Mouse (Mus musculus): Measurements from ENCODE around the gene Dcaf6. TPM values are rescaled to one million over a fixed set of nuclear protein-coding genes. Genes with fewer than 3 reads are reported as not detected.
A peak's percentile ranks its signal among the peaks of the same experiment; 100 is the strongest.

Dcaf6 gene
- total and polyA plus RNA-seq, 2 experiments from 2014 or later, result 19.9 to 38.4 TPM

DNA sequence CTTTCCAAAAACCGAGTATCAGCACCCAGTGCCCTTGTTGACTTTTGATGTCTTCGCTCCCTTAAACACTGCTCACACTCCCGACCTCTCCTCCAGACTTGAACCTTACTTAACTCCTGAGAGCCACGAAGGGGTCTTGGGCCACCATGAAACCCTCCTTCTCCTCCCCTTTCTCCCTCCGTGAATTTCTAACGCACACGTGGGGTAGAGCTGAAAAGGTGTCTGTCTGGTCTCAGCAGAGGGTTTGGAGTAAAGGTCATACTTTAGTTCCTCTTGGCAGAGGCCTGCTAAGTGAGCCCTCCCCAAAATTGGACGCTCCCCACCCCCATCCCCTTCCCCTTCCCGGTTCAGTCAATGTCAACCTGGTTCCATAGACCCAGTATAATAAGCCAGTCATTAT, 1.4 kb upstream of the Dcaf6 start:
- no peak for ATAC-seq (ENCODE audit: low FRiP score)
- WGBS, result 4% methylated on average over 9 of the region's 9 CpGs
- Histone ChIP-seq H3K9me3 (ENCODE audit: low read length) (no peaks in the 10 kb centered on the region), H3K4me1 (ENCODE audit: insufficient read depth, low read length) (0 out of 2 replicates have a peak, but pooled peaks cover 8% of the 10 kb centered on the region), H3K36me3 (ENCODE audit: insufficient read depth, low read length) (no peaks in the 10 kb centered on the region), H3K4me3 (ENCODE audit: low read depth, low read length) (peak overlapping the region; percentile 96), H3K4me2 (ENCODE audit: low read depth, low read length, poor library complexity, severe bottlenecking) (peak overlapping the region; percentile 73), H3K27ac (ENCODE audit: low read depth, low read length) (peak overlapping the region; percentile 79; the same call in 1 of the 2 replicates), H3K27me3 (ENCODE audit: insufficient read depth, low read length) (no peaks in the 10 kb centered on the region), H3K9ac (replicated peaks; ENCODE audit: low read length, poor library complexity, severe bottlenecking) (peak overlapping the region; percentile 70)
- DNase-seq (ENCODE audit: low spot score), result no peak
- no peak for TF ChIP-seq CTCF (IDR thresholded peaks at IDR 0.05)

DNA sequence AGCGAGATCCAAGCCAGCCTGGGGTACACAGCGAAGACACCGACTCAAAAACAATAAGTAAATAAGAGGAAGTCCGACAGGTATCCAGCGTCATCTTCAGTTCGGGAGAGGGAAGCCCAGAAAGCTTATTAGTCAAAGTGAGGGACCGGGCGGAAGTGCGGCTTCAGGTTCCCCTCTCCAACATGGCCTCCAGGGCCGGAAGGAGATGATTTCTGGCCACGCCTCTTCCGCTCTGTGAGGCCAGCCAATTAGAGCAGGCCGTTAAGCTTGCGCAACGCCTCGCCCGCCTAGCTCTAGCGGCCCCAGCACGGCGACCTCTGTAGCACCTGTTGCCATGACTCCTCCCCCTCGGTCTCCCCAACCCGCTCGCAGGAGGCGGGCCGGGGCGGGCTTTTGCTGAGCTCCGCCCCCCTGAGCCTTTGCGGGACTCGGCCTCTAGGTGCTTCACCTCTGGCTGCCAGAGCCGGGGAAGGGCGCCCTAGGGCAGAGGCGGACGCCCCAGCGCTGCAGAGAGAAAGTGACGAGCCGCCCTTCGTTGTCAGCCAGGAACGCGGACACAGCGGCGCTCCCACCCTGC, 614 bp upstream of the Dcaf6 start:
- Histone ChIP-seq H3K9me3 (ENCODE audit: low read length) (no peaks in the 10 kb centered on the region), H3K36me3 (ENCODE audit: insufficient read depth, low read length) (no peaks in the 10 kb centered on the region), H3K27me3 (ENCODE audit: insufficient read depth, low read length) (no peaks in the 10 kb centered on the region), H3K9ac (replicated peaks; ENCODE audit: low read length, poor library complexity, severe bottlenecking) (peak overlapping the region; percentile 91), H3K27ac (ENCODE audit: low read depth, low read length) (peak overlapping the region; percentile 89), H3K4me2 (ENCODE audit: low read depth, low read length, poor library complexity, severe bottlenecking) (peak overlapping the region; percentile 73), H3K4me1 (ENCODE audit: insufficient read depth, low read length) (0 out of 2 replicates have a peak, but pooled peaks cover 8% of the 10 kb centered on the region), H3K4me3 (ENCODE audit: low read depth, low read length) (peak overlapping the region; percentile 96)
- DNase-seq (ENCODE audit: low spot score), result peak; percentile 100
- under 1% methylated on average over 40 of the region's 41 CpGs for WGBS
- peak; percentile 98 for ATAC-seq (ENCODE audit: low FRiP score)
- peak; percentile 56 for TF ChIP-seq CTCF (IDR thresholded peaks at IDR 0.05)

DNA sequence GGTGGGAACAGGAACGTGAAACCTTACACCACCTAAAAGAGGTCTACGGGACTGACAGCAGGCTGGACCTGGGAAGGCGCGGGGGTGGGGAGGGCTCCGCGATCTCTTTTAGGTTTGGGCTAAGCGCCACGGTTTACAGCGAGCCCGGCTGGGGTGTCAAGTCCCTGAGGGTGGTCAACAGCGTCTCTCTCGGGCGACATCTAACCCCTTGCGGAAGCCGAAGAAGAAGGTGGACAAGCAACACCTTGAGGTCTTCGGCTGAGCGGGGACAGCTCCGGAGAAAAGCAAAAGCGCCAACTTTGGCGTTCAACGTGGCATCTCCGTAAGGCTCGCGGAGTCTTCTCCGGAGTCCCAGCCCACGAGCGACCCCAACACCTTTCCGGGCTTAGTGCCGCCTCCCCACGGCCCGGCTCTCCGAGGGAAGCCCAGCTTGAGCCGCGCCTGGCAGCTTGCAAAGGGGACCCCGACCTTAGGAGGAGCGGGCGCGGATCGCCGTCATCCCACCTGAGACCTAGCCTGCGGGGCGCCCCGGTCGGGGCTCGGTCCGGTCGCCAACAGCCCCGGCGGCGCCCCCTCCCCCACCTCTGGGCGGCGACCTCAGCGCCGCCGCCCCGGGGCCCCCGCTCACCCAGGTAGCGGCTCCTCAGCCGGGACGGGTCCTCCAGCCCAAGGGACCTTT, 633 bp downstream of the Dcaf6 start:
- Histone ChIP-seq H3K9me3 (ENCODE audit: low read length) (no peaks in the 10 kb centered on the region), H3K4me2 (ENCODE audit: low read depth, low read length, poor library complexity, severe bottlenecking) (peak overlapping the region; percentile 96), H3K27me3 (ENCODE audit: insufficient read depth, low read length) (no peaks in the 10 kb centered on the region), H3K9ac (replicated peaks; ENCODE audit: low read length, poor library complexity, severe bottlenecking) (peak overlapping the region; percentile 91), H3K4me1 (ENCODE audit: insufficient read depth, low read length) (0 out of 2 replicates have a peak, but pooled peaks cover 8% of the 10 kb centered on the region), H3K36me3 (ENCODE audit: insufficient read depth, low read length) (no peaks in the 10 kb centered on the region), H3K4me3 (ENCODE audit: low read depth, low read length) (peak overlapping the region; percentile 96), H3K27ac (ENCODE audit: low read depth, low read length) (peak overlapping the region; percentile 89)
- TF ChIP-seq CTCF (IDR thresholded peaks at IDR 0.05), result no peak
- WGBS, result under 1% methylated on average over 59 of the region's 60 CpGs
- ATAC-seq (ENCODE audit: low FRiP score) (no peak), DNase-seq (ENCODE audit: low spot score) (peak; percentile 33)

DNA sequence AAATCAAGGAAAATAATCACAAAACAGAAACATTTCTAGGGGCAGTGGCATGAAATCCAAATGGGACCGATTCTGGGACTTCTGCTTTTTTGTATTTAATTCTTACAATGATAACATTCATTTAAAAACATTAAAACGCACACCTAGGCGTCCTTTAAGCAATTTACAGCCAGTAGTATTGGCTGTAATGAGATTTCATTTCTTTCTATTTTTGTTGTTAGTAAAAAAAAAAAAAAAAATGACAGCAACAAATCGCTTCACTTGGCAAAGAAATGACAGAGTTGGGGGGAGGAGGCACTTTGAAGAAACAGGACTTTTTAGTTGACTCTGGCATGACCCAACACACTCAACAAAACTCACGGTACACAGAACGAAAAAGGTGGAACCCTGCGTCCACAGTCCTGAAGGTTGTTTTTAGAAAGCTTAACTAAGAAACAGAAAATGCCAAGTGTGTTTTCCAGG, 1.2 kb downstream of the Dcaf6 start:
- Histone ChIP-seq H3K4me1 (ENCODE audit: insufficient read depth, low read length) (0 out of 2 replicates have a peak, but pooled peaks cover 8% of the 10 kb centered on the region), H3K27me3 (ENCODE audit: insufficient read depth, low read length) (no peaks in the 10 kb centered on the region), H3K4me3 (ENCODE audit: low read depth, low read length) (peak overlapping the region; percentile 96), H3K27ac (ENCODE audit: low read depth, low read length) (no peak overlapping the region), H3K9me3 (ENCODE audit: low read length) (0 out of 2 replicates have a peak, but pooled peaks cover 4% of the 10 kb centered on the region), H3K36me3 (ENCODE audit: insufficient read depth, low read length) (no peaks in the 10 kb centered on the region), H3K4me2 (ENCODE audit: low read depth, low read length, poor library complexity, severe bottlenecking) (peak overlapping the region; percentile 96), H3K9ac (replicated peaks; ENCODE audit: low read length, poor library complexity, severe bottlenecking) (peak overlapping the region; percentile 91)
- TF ChIP-seq CTCF (IDR thresholded peaks at IDR 0.05), result no peak
- 23% methylated on average over 7 of the region's 7 CpGs for WGBS
- ATAC-seq (ENCODE audit: low FRiP score) (no peak), DNase-seq (ENCODE audit: low spot score) (no peak)

DNA sequence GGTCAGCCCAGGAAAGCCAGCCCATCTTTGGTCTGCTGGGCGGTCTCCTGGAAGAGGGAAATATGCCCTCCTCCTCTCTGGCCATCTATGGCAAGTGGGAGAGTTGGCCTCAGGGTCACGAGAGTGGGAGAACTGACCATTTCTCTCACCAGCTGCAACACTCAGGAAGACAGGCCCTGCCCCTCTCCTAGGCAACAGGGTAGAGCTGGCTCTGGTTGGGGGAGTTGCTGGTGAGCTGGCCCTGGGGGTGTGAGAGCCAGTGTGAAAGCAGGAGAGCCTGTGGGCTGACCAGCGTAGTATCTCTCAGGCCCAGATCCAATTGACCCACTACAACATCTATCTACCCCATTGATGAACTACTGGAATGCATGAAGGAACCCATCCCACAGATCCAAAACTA, 18.6 kb downstream of the Dcaf6 start:
- H3K9me3 ChIP-seq (ENCODE audit: low read length), result no peaks in the 10 kb centered on the region
- H3K36me3 ChIP-seq (ENCODE audit: insufficient read depth, low read length), result no peaks in the 10 kb centered on the region
- DNase-seq (ENCODE audit: low spot score), result no peak
- no peak for TF ChIP-seq CTCF (IDR thresholded peaks at IDR 0.05)
- H3K27ac ChIP-seq (ENCODE audit: low read depth, low read length), result no peak overlapping the region
- H3K4me1 ChIP-seq (ENCODE audit: insufficient read depth, low read length), result no peaks in the 10 kb centered on the region
- H3K27me3 ChIP-seq (ENCODE audit: insufficient read depth, low read length), result no peaks in the 10 kb centered on the region
- no peak for ATAC-seq (ENCODE audit: low FRiP score)
- H3K9ac ChIP-seq (replicated peaks; ENCODE audit: low read length, poor library complexity, severe bottlenecking), result no peak overlapping the region
- H3K4me2 ChIP-seq (ENCODE audit: low read depth, low read length, poor library complexity, severe bottlenecking), result no peak overlapping the region
- WGBS, result 93% methylated on average over 3 of the region's 3 CpGs
- no peak overlapping the region for H3K4me3 ChIP-seq (ENCODE audit: low read depth, low read length)

DNA sequence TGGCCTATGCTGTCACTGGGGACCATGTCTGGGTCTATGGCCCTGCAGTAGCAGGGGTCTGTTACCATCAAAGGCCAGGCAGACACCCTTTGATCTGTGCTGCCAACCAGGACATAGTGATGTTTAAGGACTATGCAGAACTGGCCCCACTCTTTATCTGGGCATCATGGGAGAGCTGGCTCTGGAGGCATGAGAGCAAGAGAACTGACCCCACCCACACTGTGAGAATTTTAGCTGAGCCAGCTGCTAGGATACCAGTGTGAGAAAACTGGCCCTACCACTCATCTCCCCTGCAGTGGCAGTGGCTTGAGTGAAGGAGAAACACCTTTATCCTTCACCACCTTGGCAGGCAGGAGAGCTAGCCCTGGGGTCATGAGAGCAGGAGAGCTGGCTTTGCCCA, 19.1 kb downstream of the Dcaf6 start:
- Histone ChIP-seq H3K27me3 (ENCODE audit: insufficient read depth, low read length) (no peaks in the 10 kb centered on the region), H3K9me3 (ENCODE audit: low read length) (no peaks in the 10 kb centered on the region), H3K4me2 (ENCODE audit: low read depth, low read length, poor library complexity, severe bottlenecking) (no peak overlapping the region), H3K4me1 (ENCODE audit: insufficient read depth, low read length) (no peaks in the 10 kb centered on the region), H3K27ac (ENCODE audit: low read depth, low read length) (no peak overlapping the region), H3K4me3 (ENCODE audit: low read depth, low read length) (no peak overlapping the region), H3K36me3 (ENCODE audit: insufficient read depth, low read length) (no peaks in the 10 kb centered on the region), H3K9ac (replicated peaks; ENCODE audit: low read length, poor library complexity, severe bottlenecking) (no peak overlapping the region)
- TF ChIP-seq CTCF (IDR thresholded peaks at IDR 0.05), result no peak
- DNase-seq (ENCODE audit: low spot score) (no peak), ATAC-seq (ENCODE audit: low FRiP score) (no peak)

Measured in midbrain, postnatal 0 days (tissue).